Mouse (Mus musculus) cortical plate, adult 2 months (tissue): Measurements from ENCODE around the gene Pcbp3.

Experiments
- CTCF ChIP-seq: fragments of 200-500 bp; IDR thresholded peaks from 2 replicates; pipeline ENCODE4 v1.5.1; 2011; ENCODE audit warnings: mild to moderate bottlenecking, control low read depth, low read length; ENCODE audit not compliant: insufficient read depth; ENCODE audit errors: extremely low read depth
- POLR2A ChIP-seq: fragments of 200-500 bp; IDR thresholded peaks from 2 replicates; pipeline ENCODE4 v1.6.1; 2011; ENCODE audit warnings: mild to moderate bottlenecking, low read length, control low read depth; ENCODE audit not compliant: insufficient read depth; ENCODE audit errors: extremely low read depth

DNA sequence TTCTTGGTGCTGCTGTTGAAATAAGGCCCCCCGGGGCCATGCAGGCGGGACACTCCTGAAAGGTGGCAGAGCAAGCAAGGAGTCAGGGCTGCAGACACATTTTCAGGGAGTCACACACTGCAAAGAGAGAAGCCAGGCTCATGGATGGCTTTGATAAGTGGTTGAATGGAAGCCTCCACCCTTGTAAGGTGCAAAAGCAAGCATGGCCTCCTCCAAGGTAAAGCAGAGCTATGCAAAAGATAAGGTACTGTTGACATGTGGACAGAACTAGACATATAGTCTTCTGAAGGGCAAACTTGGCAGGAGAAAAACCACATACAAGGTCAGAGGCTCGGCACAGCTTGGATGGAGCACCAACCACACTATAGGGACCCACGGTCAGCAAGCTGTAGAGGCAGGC, 63.3 kb downstream of the Pcbp3 start:
- TF ChIP-seq POLR2A: no peak
- TF ChIP-seq CTCF: no peak
